Mouse (Mus musculus) forebrain, embryonic 11.5 days (tissue): ENCODE measurements around the gene Ssmem1. TPM values are rescaled to one million over a fixed set of nuclear protein-coding genes. Genes with fewer than 3 reads are reported as not detected.

Experiments used
- ATAC-seq: fragments of 200-750 bp; cut with Nextera tagmentation; replicated peaks from 2 replicates; pipeline ENCODE4 v1.8.0; 2017; ENCODE audit warnings: moderate TSS enrichment; ENCODE audit not compliant: low FRiP score
- DNase-seq: peaks from one replicate; pipeline ENCODE4 v3.0.0-alpha.2; 2017; ENCODE audit warnings: low spot score
- H3K27ac ChIP-seq: fragments of 300-500 bp; sonication (generic); 2 replicates; pipeline ENCODE4 v1.5.1; 2014; ENCODE audit warnings: low read depth, low read length
- H3K27me3 ChIP-seq: fragments of 300-500 bp; sonication (generic); 2 replicates; pipeline ENCODE4 v1.6.1; 2014; ENCODE audit warnings: mild to moderate bottlenecking, low read length, mixed read lengths; ENCODE audit not compliant: control insufficient read depth, insufficient read depth
- H3K36me3 ChIP-seq: fragments of 300-500 bp; sonication (generic); 2 replicates; pipeline ENCODE4 v1.6.1; 2014; ENCODE audit warnings: mild to moderate bottlenecking, low read length, moderate library complexity, mixed read lengths; ENCODE audit not compliant: control insufficient read depth, insufficient read depth
- H3K4me1 ChIP-seq: fragments of 300-500 bp; sonication (generic); replicated peaks from 2 replicates; pipeline ENCODE4 v1.6.1; 2014; ENCODE audit warnings: low read length, mixed read lengths; ENCODE audit not compliant: control insufficient read depth, insufficient read depth
- H3K4me2 ChIP-seq: fragments of 300-500 bp; sonication (generic); 2 replicates; pipeline ENCODE4 v1.6.1; 2014; ENCODE audit warnings: low read depth, mild to moderate bottlenecking, low read length, moderate library complexity, mixed read lengths; ENCODE audit not compliant: severe bottlenecking
- H3K4me3 ChIP-seq: fragments of 300-500 bp; sonication (generic); 2 replicates; pipeline ENCODE4 v1.5.1; 2014; ENCODE audit warnings: low read depth, low read length
- H3K9ac ChIP-seq: fragments of 300-500 bp; sonication (generic); 2 replicates; pipeline ENCODE4 v1.6.1; 2014; ENCODE audit warnings: low read length
- H3K9me3 ChIP-seq: fragments of 300-500 bp; sonication (generic); 2 replicates; pipeline ENCODE4 v1.6.1; 2016; ENCODE audit warnings: low read length, mixed read lengths; ENCODE audit not compliant: control insufficient read depth
- WGBS: fragments of 180-500 bp; shearing (Covaris S2); extraction: QIAGEN DNeasy Blood & Tissue Kit; methylation state at CpG from one replicate; pipeline ENCODE4 v1.1.7; 2014; 5-methylcytosine and 5-hydroxymethylcytosine counted together
- polyA plus RNA-seq: library from polyadenylated mRNA; unstranded; fragments of >200 nt; fragmentation: Nextera tagmentation; extraction: Ambion mirVana; gene quantifications from 2 replicates; pipeline ENCODE4 v1.2.1, GENCODE M21; 2014

The Ssmem1 gene
- polyA plus RNA-seq, 1 experiment from 2014 or later = not detected

- no peaks in the 10 kb centered on the region for H3K27me3 ChIP-seq
- no peaks in the 10 kb centered on the region for H3K36me3 ChIP-seq
- no peak overlapping the region for H3K9ac ChIP-seq
- DNase-seq = no peak
- WGBS = 92% methylated on average over 5 of the region's 5 CpGs
- no peak for ATAC-seq
- no peaks in the 10 kb centered on the region; the same call in 1 of the 2 replicates for H3K9me3 ChIP-seq
- H3K4me3 ChIP-seq = no peak overlapping the region
- H3K4me2 ChIP-seq = no peak overlapping the region
- H3K4me1 ChIP-seq = peaks cover 11% of the 10 kb centered on the region; the same call in 1 of the 2 replicates
- no peak overlapping the region for H3K27ac ChIP-seq
These were observed 44.4 kb downstream of the Ssmem1 start for GRCm38 (mm10) chr6:30554092-30554491.

DNA sequence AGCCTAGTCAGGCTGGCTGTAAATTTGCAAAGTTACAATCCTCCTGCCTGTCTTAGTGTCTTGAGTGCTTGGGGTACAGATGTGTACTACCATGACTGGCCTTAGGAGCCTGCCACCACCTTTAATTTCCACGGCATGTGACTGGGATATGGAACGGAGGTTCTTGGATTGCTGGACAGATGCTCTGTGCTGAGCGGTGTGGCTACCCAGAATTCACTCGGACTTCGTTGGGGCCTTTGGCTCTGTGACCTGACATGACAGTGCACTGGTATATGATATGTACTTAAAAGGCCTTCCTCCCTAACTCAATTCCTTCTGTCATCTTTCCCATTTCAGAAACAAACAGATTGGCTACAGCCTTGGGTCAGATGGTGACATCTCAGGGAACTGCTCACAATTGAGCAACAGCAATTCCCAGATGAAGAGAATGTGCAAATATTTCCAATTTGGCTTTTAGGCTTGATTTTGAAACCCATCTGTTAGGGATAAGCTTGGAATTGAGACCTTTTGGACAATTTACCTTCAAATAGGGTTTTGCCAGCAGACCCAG is 45.0 kb downstream of the Ssmem1 start:
- H3K27ac ChIP-seq = no peak overlapping the region

DNA sequence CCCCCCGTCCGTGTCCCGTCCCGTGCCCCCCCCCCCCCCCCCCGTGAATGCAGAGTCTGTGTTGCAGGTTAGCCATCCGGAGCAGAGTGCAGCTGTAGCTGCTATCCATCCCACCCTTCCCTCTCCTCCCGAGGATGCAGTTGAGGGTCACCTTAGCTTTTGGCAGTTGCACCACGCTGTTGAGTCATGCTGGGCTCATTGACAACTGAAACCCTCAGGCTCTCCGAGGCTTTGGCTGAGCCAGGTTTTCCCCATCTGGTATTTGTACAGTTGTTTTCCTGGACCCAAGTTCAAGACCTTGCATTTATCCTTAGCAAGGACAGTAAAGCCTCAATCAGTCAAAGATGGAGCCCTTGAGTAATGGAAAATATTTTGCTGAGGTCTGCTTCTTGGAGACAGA is 46.4 kb downstream of the Ssmem1 start:
- WGBS = 21% methylated on average over 5 of the region's 9 CpGs
- H3K27me3 ChIP-seq = no peaks in the 10 kb centered on the region
- no peak overlapping the region for H3K4me3 ChIP-seq
- no peak overlapping the region for H3K4me2 ChIP-seq
- DNase-seq (no peak), ATAC-seq (no peak)
- H3K4me1 ChIP-seq = peaks cover 6% of the 10 kb centered on the region; the same call in 1 of the 2 replicates
- H3K36me3 ChIP-seq = no peaks in the 10 kb centered on the region
- no peak overlapping the region for H3K27ac ChIP-seq
- no peaks in the 10 kb centered on the region; the same call in 1 of the 2 replicates for H3K9me3 ChIP-seq
- no peak overlapping the region for H3K9ac ChIP-seq

More for the DNA sequence above, 45.0 kb downstream of the Ssmem1 start:
- Histone ChIP-seq H3K4me3 (no peak overlapping the region), H3K36me3 (no peaks in the 10 kb centered on the region), H3K4me2 (no peak overlapping the region), H3K9ac (no peak overlapping the region), H3K9me3 (no peaks in the 10 kb centered on the region; the same call in 1 of the 2 replicates), H3K27me3 (no peaks in the 10 kb centered on the region), H3K4me1 (peaks cover 6% of the 10 kb centered on the region; the same call in 1 of the 2 replicates)
- DNase-seq (peak; percentile 47), ATAC-seq (no peak)
- 92% methylated on average over 5 of the region's 5 CpGs for WGBS

GRCm38 (mm10) chr6:30559726-30560125 is 50.1 kb downstream of the Ssmem1 start:
- H3K4me2 ChIP-seq = no peak overlapping the region
- ATAC-seq (no peak), DNase-seq (no peak)
- H3K9me3 ChIP-seq = no peaks in the 10 kb centered on the region
- no peak overlapping the region for H3K4me3 ChIP-seq
- no peaks in the 10 kb centered on the region for H3K4me1 ChIP-seq
- H3K27me3 ChIP-seq = no peaks in the 10 kb centered on the region
- no peaks in the 10 kb centered on the region for H3K36me3 ChIP-seq
- H3K9ac ChIP-seq = no peak overlapping the region
- 80% methylated on average over 1 of the region's 1 CpGs for WGBS
- no peak overlapping the region for H3K27ac ChIP-seq

GRCm38 (mm10) chr6:30562132-30562531 is 52.5 kb downstream of the Ssmem1 start:
- H3K4me3 ChIP-seq = no peak overlapping the region
- no peaks in the 10 kb centered on the region for H3K9me3 ChIP-seq
- WGBS = 83% methylated on average over 4 of the region's 4 CpGs
- ATAC-seq (no peak), DNase-seq (no peak)
- no peaks in the 10 kb centered on the region for H3K4me1 ChIP-seq
- no peak overlapping the region for H3K9ac ChIP-seq
- H3K4me2 ChIP-seq = no peak overlapping the region
- no peaks in the 10 kb centered on the region for H3K36me3 ChIP-seq
- no peak overlapping the region for H3K27ac ChIP-seq
- no peaks in the 10 kb centered on the region for H3K27me3 ChIP-seq

- Histone ChIP-seq H3K27ac (no peak overlapping the region), H3K36me3 (no peaks in the 10 kb centered on the region), H3K4me1 (no peaks in the 10 kb centered on the region), H3K4me2 (no peak overlapping the region), H3K27me3 (no peaks in the 10 kb centered on the region), H3K9me3 (no peaks in the 10 kb centered on the region), H3K9ac (no peak overlapping the region), H3K4me3 (no peak overlapping the region)
- DNase-seq = no peak
- WGBS = 87% methylated on average over 6 of the region's 6 CpGs
- ATAC-seq = no peak
These were observed 53.9 kb downstream of the Ssmem1 start for GRCm38 (mm10) chr6:30563575-30563974.

- WGBS = 95% methylated on average over 6 of the region's 6 CpGs
- no peak for ATAC-seq
- Histone ChIP-seq H3K4me2 (no peak overlapping the region), H3K27me3 (no peaks in the 10 kb centered on the region), H3K27ac (no peak overlapping the region), H3K4me3 (no peak overlapping the region), H3K36me3 (no peaks in the 10 kb centered on the region), H3K9me3 (no peaks in the 10 kb centered on the region), H3K4me1 (no peaks in the 10 kb centered on the region), H3K9ac (no peak overlapping the region)
- no peak for DNase-seq
These were observed 54.4 kb downstream of the Ssmem1 start for GRCm38 (mm10) chr6:30564051-30564450.

DNA sequence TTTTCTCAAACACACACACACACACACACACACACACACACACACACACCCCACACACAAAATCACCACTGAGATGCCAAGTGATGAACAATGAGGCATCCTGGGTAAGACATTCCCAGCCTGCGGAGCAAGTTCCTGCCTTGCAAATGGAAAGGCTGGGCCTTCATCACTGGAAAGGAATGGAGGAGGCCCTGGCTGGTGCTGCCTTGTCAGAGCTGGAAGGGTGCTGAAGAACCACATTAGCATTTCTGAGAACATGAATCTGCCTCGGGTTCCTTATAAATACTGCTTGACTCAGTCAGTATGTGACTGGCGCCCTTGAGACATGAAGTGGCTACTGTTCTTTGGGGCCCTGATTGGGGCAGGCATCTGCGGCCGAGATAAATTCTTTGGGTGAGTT is 58.4 kb downstream of the Ssmem1 start, which contains the start of gene Cpa4:
Gene Cpa4 (plus strand): TSS at position 301 of the 400 bp plus-strand sequence.
- Histone ChIP-seq H3K4me2 (no peak within 1 kb of the TSS), H3K27ac (no peak within 1 kb of the TSS), H3K27me3 (no peaks in the 10 kb centered on the region), H3K9me3 (no peaks in the 10 kb centered on the region), H3K4me1 (peaks cover 2% of the 10 kb centered on the region; the same call in 1 of the 2 replicates), H3K4me3 (no peak within 1 kb of the TSS), H3K9ac (no peak within 1 kb of the TSS), H3K36me3 (no peaks in the 10 kb centered on the region)
- DNase-seq = no peak
- no peak for ATAC-seq
- 83% methylated on average over 5 of the region's 5 CpGs for WGBS

GRCm38 (mm10) chr6:30569331-30569730 is 59.7 kb downstream of the Ssmem1 start:
- ATAC-seq (no peak), DNase-seq (no peak)
- no peak overlapping the region for H3K9ac ChIP-seq
- H3K4me1 ChIP-seq = peaks cover 7% of the 10 kb centered on the region
- H3K27me3 ChIP-seq = no peaks in the 10 kb centered on the region
- no peak overlapping the region for H3K4me2 ChIP-seq
- no peak overlapping the region for H3K27ac ChIP-seq
- no peaks in the 10 kb centered on the region for H3K9me3 ChIP-seq
- no peak overlapping the region for H3K4me3 ChIP-seq
- 92% methylated on average over 10 of the region's 10 CpGs for whole genome bisulfite sequencing
- no peaks in the 10 kb centered on the region for H3K36me3 ChIP-seq
